Mouse (Mus musculus): ENCODE results near the gene Trim3. TPM values are rescaled to one million over a fixed set of nuclear protein-coding genes. Genes with fewer than 3 reads are reported as not detected.

Trim3 gene
- polyA plus RNA-seq, 1 experiment from 2014 or later = 29.7 TPM

GRCm38 (mm10) chr7:105635726-105636125 lies 2.4 kb upstream of the Trim3 start:
- H3K9ac ChIP-seq (ENCODE audit: low read length) = peak overlapping the region; percentile 30; the same call in 1 of the 2 replicates

GRCm38 (mm10) chr7:105634272-105634920 lies 1.0 kb upstream of the Trim3 start:
- H3K4me1 ChIP-seq (ENCODE audit: control insufficient read depth, insufficient read depth, low read length) = peaks cover 10% of the 10 kb centered on the region
- peak overlapping the region; percentile 82 for H3K4me3 ChIP-seq (replicated peaks; ENCODE audit: low read length)
- no peak overlapping the region for H3K9ac ChIP-seq (ENCODE audit: low read length)
- no peaks in the 10 kb centered on the region for H3K9me3 ChIP-seq (replicated peaks; ENCODE audit: control insufficient read depth, low read length)
- ATAC-seq (ENCODE audit: insufficient read depth, low FRiP score) = no peak
- no peak overlapping the region; the same call in 1 of the 2 replicates for H3K27ac ChIP-seq (ENCODE audit: low read length)
- H3K27me3 ChIP-seq (ENCODE audit: control insufficient read depth, insufficient read depth, low read length) = no peaks in the 10 kb centered on the region
- 49% methylated on average over 9 of the region's 9 CpGs for WGBS
- H3K4me2 ChIP-seq (ENCODE audit: low read depth, low read length) = peak overlapping the region; percentile 65
- H3K36me3 ChIP-seq (ENCODE audit: control insufficient read depth, insufficient read depth, low read length) = no peaks in the 10 kb centered on the region

More at GRCm38 (mm10) chr7:105635726-105636125, 2.4 kb upstream of the Trim3 start:
- ATAC-seq (ENCODE audit: insufficient read depth, low FRiP score) = no peak
- H3K9me3 ChIP-seq (replicated peaks; ENCODE audit: control insufficient read depth, low read length) = no peaks in the 10 kb centered on the region
- H3K4me3 ChIP-seq (replicated peaks; ENCODE audit: low read length) = no peak overlapping the region
- WGBS = 87% methylated on average over 2 of the region's 2 CpGs
- H3K4me2 ChIP-seq (ENCODE audit: low read depth, low read length) = no peak overlapping the region
- H3K27ac ChIP-seq (ENCODE audit: low read length) = no peak overlapping the region
- H3K4me1 ChIP-seq (ENCODE audit: control insufficient read depth, insufficient read depth, low read length) = peaks cover 14% of the 10 kb centered on the region
- H3K27me3 ChIP-seq (ENCODE audit: control insufficient read depth, insufficient read depth, low read length) = no peaks in the 10 kb centered on the region
- no peaks in the 10 kb centered on the region for H3K36me3 ChIP-seq (ENCODE audit: control insufficient read depth, insufficient read depth, low read length)

GRCm38 (mm10) chr7:105633801-105634135 lies 397 bp upstream of the Trim3 start:
- peak overlapping the region; percentile 89 for H3K9ac ChIP-seq (ENCODE audit: low read length)
- H3K9me3 ChIP-seq (replicated peaks; ENCODE audit: control insufficient read depth, low read length) = no peaks in the 10 kb centered on the region
- H3K4me1 ChIP-seq (ENCODE audit: control insufficient read depth, insufficient read depth, low read length) = peaks cover 10% of the 10 kb centered on the region
- H3K27ac ChIP-seq (ENCODE audit: low read length) = peak overlapping the region; percentile 43; the same call in 1 of the 2 replicates
- ATAC-seq (ENCODE audit: insufficient read depth, low FRiP score) = no peak; the same call in 1 of the 2 replicates
- H3K27me3 ChIP-seq (ENCODE audit: control insufficient read depth, insufficient read depth, low read length) = no peaks in the 10 kb centered on the region
- peak overlapping the region; percentile 65 for H3K4me2 ChIP-seq (ENCODE audit: low read depth, low read length)
- H3K36me3 ChIP-seq (ENCODE audit: control insufficient read depth, insufficient read depth, low read length) = no peaks in the 10 kb centered on the region
- H3K4me3 ChIP-seq (replicated peaks; ENCODE audit: low read length) = peak overlapping the region; percentile 82
- 6% methylated on average over 10 of the region's 10 CpGs for WGBS

- H3K27ac ChIP-seq (ENCODE audit: low read length) = no peak overlapping the region
- H3K4me2 ChIP-seq (ENCODE audit: low read depth, low read length) = peak overlapping the region; percentile 65
- 18% methylated on average over 4 of the region's 4 CpGs for WGBS
- no peaks in the 10 kb centered on the region for H3K27me3 ChIP-seq (ENCODE audit: control insufficient read depth, insufficient read depth, low read length)
- H3K36me3 ChIP-seq (ENCODE audit: control insufficient read depth, insufficient read depth, low read length) = no peaks in the 10 kb centered on the region
- ATAC-seq (ENCODE audit: insufficient read depth, low FRiP score) = no peak
- peaks cover 11% of the 10 kb centered on the region for H3K4me1 ChIP-seq (ENCODE audit: control insufficient read depth, insufficient read depth, low read length)
- no peaks in the 10 kb centered on the region for H3K9me3 ChIP-seq (replicated peaks; ENCODE audit: control insufficient read depth, low read length)
- H3K4me3 ChIP-seq (replicated peaks; ENCODE audit: low read length) = peak overlapping the region; percentile 82
- peak overlapping the region; percentile 89 for H3K9ac ChIP-seq (ENCODE audit: low read length)
These were observed 809 bp downstream of the Trim3 start for GRCm38 (mm10) chr7:105632551-105632972.

GRCm38 (mm10) chr7:105628633-105629032 lies 4.7 kb downstream of the Trim3 start:
- peak overlapping the region; percentile 19; the same call in 1 of the 2 replicates for H3K27ac ChIP-seq (ENCODE audit: low read length)
- H3K4me2 ChIP-seq (ENCODE audit: low read depth, low read length) = no peak overlapping the region
- H3K27me3 ChIP-seq (ENCODE audit: control insufficient read depth, insufficient read depth, low read length) = no peaks in the 10 kb centered on the region
- no peaks in the 10 kb centered on the region for H3K9me3 ChIP-seq (replicated peaks; ENCODE audit: control insufficient read depth, low read length)
- H3K9ac ChIP-seq (ENCODE audit: low read length) = no peak overlapping the region
- H3K4me3 ChIP-seq (replicated peaks; ENCODE audit: low read length) = no peak overlapping the region
- peak; percentile 50; the same call in 1 of the 2 replicates for ATAC-seq (ENCODE audit: insufficient read depth, low FRiP score)
- WGBS = 19% methylated on average over 3 of the region's 3 CpGs
- peaks cover 3% of the 10 kb centered on the region; the same call in 1 of the 2 replicates for H3K36me3 ChIP-seq (ENCODE audit: control insufficient read depth, insufficient read depth, low read length)
- H3K4me1 ChIP-seq (ENCODE audit: control insufficient read depth, insufficient read depth, low read length) = peaks cover 11% of the 10 kb centered on the region; the same call in 1 of the 2 replicates

- Histone ChIP-seq H3K27ac (ENCODE audit: low read length) (no peak overlapping the region), H3K4me3 (replicated peaks; ENCODE audit: low read length) (no peak overlapping the region), H3K9ac (ENCODE audit: low read length) (no peak overlapping the region), H3K4me2 (ENCODE audit: low read depth, low read length) (no peak overlapping the region), H3K9me3 (replicated peaks; ENCODE audit: control insufficient read depth, low read length) (no peaks in the 10 kb centered on the region), H3K4me1 (ENCODE audit: control insufficient read depth, insufficient read depth, low read length) (peaks cover 4% of the 10 kb centered on the region; the same call in 1 of the 2 replicates), H3K27me3 (ENCODE audit: control insufficient read depth, insufficient read depth, low read length) (no peaks in the 10 kb centered on the region), H3K36me3 (ENCODE audit: control insufficient read depth, insufficient read depth, low read length) (peaks cover 3% of the 10 kb centered on the region; the same call in 1 of the 2 replicates)
- ATAC-seq (ENCODE audit: insufficient read depth, low FRiP score) = no peak
- WGBS = 82% methylated on average over 6 of the region's 6 CpGs
These were observed 8.0 kb downstream of the Trim3 start for GRCm38 (mm10) chr7:105625397-105625796.

- Histone ChIP-seq H3K36me3 (ENCODE audit: control insufficient read depth, insufficient read depth, low read length) (peaks cover 9% of the 10 kb centered on the region), H3K27me3 (ENCODE audit: control insufficient read depth, insufficient read depth, low read length) (no peaks in the 10 kb centered on the region), H3K4me1 (ENCODE audit: control insufficient read depth, insufficient read depth, low read length) (no peaks in the 10 kb centered on the region), H3K9ac (ENCODE audit: low read length) (no peak overlapping the region), H3K4me2 (ENCODE audit: low read depth, low read length) (no peak overlapping the region), H3K27ac (ENCODE audit: low read length) (no peak overlapping the region), H3K9me3 (replicated peaks; ENCODE audit: control insufficient read depth, low read length) (no peaks in the 10 kb centered on the region), H3K4me3 (replicated peaks; ENCODE audit: low read length) (no peak overlapping the region)
- no peak for ATAC-seq (ENCODE audit: insufficient read depth, low FRiP score)
- 71% methylated on average over 8 of the region's 8 CpGs for WGBS
These were observed 11.6 kb downstream of the Trim3 start for GRCm38 (mm10) chr7:105621646-105622292.

- ATAC-seq (ENCODE audit: insufficient read depth, low FRiP score) = no peak
- Histone ChIP-seq H3K27me3 (ENCODE audit: control insufficient read depth, insufficient read depth, low read length) (no peaks in the 10 kb centered on the region), H3K4me1 (ENCODE audit: control insufficient read depth, insufficient read depth, low read length) (no peaks in the 10 kb centered on the region), H3K9ac (ENCODE audit: low read length) (no peak overlapping the region), H3K27ac (ENCODE audit: low read length) (no peak overlapping the region), H3K36me3 (ENCODE audit: control insufficient read depth, insufficient read depth, low read length) (peaks cover 9% of the 10 kb centered on the region), H3K4me2 (ENCODE audit: low read depth, low read length) (no peak overlapping the region), H3K9me3 (replicated peaks; ENCODE audit: control insufficient read depth, low read length) (no peaks in the 10 kb centered on the region), H3K4me3 (replicated peaks; ENCODE audit: low read length) (no peak overlapping the region)
- WGBS = 67% methylated on average over 4 of the region's 4 CpGs
These were observed 12.3 kb downstream of the Trim3 start for GRCm38 (mm10) chr7:105621053-105621452.

GRCm38 (mm10) chr7:105619701-105620100 lies 13.7 kb downstream of the Trim3 start:
- Histone ChIP-seq H3K4me1 (ENCODE audit: control insufficient read depth, insufficient read depth, low read length) (no peaks in the 10 kb centered on the region), H3K36me3 (ENCODE audit: control insufficient read depth, insufficient read depth, low read length) (peaks cover 9% of the 10 kb centered on the region), H3K27me3 (ENCODE audit: control insufficient read depth, insufficient read depth, low read length) (no peaks in the 10 kb centered on the region), H3K27ac (ENCODE audit: low read length) (no peak overlapping the region), H3K4me2 (ENCODE audit: low read depth, low read length) (no peak overlapping the region), H3K9ac (ENCODE audit: low read length) (no peak overlapping the region), H3K9me3 (replicated peaks; ENCODE audit: control insufficient read depth, low read length) (no peaks in the 10 kb centered on the region), H3K4me3 (replicated peaks; ENCODE audit: low read length) (no peak overlapping the region)
- ATAC-seq (ENCODE audit: insufficient read depth, low FRiP score) = no peak
- WGBS = 33% methylated on average over 3 of the region's 3 CpGs
